Mouse (Mus musculus) small intestine, adult 2 months (tissue): Measurements from ENCODE around the gene Trpc2.

Source experiments
- CTCF ChIP-seq: fragments of 200-500 bp; IDR thresholded peaks from 2 replicates; pipeline ENCODE4 v1.5.1; 2012; ENCODE audit warnings: low read depth, mild to moderate bottlenecking, control low read depth, inconsistent platforms, low read length, moderate library complexity, mixed read lengths; ENCODE audit not compliant: insufficient replicate concordance, insufficient read length; ENCODE audit errors: extremely low read depth
- POLR2A ChIP-seq: fragments of 200-500 bp; IDR thresholded peaks from 2 replicates; pipeline ENCODE4 v1.6.1; 2012; ENCODE audit warnings: low read depth, mild to moderate bottlenecking, control low read depth, inconsistent platforms, low read length, moderate library complexity

GRCm38 (mm10) chr7:102102241-102102640 lies 19.3 kb downstream of the Trpc2 start:
- no peak for TF ChIP-seq CTCF
- TF ChIP-seq POLR2A: no peak
